Mouse (Mus musculus): ENCODE measurements around the gene Cd101.

The Cd101 gene

DNA sequence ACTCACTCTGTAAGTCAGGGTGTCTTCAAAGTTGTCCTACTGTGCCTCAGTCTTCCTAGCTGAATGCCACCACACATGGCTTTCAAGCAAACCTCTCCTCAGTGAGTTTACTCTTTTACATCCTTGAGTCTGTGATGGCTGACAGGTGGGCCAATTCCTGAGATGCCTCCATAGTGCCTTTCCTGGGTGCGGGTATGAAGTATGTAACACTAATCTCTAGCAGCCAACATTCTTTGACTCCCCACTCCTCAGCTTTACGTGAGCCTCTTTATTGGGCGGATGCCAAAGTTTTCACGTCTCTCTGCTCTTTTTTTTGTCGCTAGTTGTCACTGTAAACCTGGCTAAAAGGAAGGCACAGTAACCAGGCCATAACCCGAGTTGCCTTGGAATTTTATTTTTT lies 24.0 kb downstream of the Cd101 start:
- DNase-seq (ENCODE audit: low spot score in 2 of 2), result no peak

DNA sequence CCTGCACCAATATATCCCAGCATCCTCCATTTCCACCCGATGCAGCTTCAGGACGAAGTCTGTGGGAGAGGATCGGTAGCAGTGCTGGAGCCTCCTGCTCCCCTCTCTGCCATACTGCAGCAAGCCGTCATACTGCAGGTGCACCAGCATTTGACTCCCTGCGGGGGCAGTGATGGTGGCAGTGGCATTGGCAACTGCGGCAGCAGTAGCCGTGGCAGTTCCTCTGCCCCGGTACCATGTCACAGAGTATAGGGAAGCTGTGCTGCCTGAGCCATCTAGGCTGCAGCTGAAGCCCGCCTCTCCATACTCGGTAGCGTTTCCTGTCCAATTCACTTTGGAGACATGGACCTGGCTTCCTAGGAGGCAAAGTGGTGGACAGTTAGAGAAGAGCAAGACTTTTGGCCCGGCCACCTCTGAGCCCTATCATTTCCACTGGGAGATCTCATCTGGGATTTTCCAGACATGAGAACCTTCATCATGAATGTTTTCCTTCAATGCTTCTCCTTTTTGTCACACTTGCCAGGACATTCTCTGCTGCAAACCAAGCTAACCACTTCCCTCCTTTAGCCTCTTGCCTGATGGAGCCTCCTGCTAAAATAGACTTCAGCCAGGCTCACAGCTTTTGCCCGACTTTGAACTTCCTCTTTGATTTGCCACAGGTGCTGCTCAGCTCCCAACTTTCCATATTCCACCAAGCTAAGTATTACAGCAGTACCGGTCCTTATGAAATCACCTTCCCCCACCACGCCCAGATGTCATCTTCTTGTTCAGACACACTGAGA lies 25.6 kb downstream of the Cd101 start:
- no peak for DNase-seq (ENCODE audit: low spot score in 2 of 2)

DNA sequence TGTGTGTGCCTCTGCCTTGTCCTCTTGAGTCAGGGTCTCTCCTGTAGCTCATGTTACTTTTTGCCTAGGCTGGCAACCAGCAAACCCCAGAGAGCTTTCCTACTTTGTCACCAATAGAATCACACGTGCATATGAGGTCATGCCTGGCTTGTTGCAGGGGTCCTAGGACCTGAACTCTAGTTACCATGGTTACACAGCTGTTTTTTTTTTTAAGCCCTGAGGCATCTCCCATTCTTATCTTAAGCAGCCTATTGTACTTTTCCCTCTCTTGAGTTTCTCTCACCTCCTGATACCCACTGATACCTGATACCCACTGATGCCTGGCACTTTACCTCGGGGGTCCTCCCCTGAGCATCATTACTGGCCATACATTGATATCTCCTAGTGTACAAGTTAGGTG lies 29.6 kb downstream of the Cd101 start:
- no peak for DNase-seq (ENCODE audit: low spot score in 2 of 2)

GRCm38 (mm10) chr3:100998904-100999340 lies 30.4 kb downstream of the Cd101 start:
- DNase-seq (ENCODE audit: low spot score in 2 of 2), result peak; percentile 15 to 41

DNA sequence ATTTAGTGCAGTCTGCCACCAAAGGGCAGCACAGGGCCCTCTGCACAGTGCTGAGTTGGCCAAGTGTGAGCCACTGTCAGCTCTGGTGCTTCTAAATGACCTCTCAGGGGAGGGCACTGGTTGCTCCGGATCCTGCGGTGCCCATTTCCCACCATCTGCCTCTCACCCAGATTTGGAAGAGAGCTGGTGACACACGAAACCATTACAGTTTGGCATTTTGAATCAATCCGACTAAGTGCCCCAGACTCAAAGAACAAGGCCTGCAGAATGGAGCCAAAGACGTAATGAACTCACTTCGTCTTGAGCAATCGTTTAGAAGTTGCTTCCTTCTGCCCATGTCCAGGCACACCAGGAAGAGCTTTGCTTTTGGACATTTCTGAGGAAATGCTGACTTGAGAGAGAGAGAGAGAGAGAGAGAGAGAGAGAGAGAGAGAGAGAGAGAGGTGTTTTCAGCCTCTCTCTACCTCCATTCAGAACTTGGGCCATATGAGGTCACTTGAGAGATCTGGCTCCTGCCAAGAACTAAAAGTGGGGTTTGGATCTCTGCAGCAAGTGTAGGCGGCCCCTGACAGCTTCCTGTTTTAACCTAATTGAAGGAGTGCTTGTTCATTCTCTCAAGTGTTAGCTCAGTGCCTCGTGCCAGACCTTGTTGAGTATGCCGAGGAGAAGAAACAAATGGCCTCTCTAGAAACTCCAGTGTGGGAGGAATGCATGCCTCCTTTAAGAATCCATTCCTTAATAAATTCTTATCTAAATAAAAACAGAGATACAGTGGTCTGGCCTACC lies 31.4 kb downstream of the Cd101 start:
- DNase-seq (ENCODE audit: low spot score in 2 of 2), result peak in 1 of 2 experiments; percentile 22

DNA sequence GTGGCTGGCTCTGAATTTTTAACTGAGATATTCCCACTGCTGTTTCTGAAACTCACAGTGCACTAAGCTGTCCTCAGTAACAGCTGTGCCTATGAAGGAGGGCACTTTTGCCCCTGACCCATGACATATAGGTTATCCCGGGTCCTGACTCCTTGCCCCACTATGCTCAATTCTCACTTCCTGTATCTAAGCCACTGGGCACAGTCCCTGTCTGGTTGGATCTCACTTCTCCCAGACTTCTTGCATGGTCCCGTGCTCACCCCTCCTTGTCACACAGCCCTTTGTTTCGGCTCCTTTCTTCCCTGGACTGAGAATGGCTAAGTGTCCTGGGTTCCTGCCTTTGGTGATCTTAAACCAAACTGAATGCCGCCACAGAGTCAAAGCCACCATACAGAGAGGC lies 35.1 kb downstream of the Cd101 start:
- DNase-seq (ENCODE audit: low spot score in 2 of 2), result no peak

- DNase-seq (ENCODE audit: low spot score in 2 of 2), result no peak
These were observed 35.6 kb downstream of the Cd101 start for GRCm38 (mm10) chr3:100993718-100994117.

DNA sequence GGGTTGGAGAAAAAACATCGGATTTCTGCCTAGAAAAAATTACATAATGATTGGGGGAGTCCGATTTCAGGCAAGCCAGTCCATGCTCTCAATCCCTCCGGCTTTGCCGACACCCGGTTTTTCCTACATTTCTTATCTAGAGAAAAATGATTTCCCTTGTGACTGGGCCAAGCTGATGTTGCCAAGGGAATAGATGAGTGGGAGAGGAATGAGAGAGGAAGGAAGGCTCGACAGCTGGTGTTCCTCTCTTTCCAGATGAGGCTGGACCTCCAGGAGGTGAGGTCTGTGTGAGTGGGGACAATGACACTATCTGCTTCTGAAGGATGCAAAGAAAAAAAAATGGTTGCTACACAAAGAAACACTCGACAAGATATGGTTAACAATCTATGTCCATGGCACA lies 36.2 kb downstream of the Cd101 start:
- no peak for DNase-seq (ENCODE audit: low spot score in 2 of 2)

GRCm38 (mm10) chr3:100990231-100990630 lies 39.1 kb downstream of the Cd101 start:
- DNase-seq (ENCODE audit: low spot score in 2 of 2), result no peak

DNA sequence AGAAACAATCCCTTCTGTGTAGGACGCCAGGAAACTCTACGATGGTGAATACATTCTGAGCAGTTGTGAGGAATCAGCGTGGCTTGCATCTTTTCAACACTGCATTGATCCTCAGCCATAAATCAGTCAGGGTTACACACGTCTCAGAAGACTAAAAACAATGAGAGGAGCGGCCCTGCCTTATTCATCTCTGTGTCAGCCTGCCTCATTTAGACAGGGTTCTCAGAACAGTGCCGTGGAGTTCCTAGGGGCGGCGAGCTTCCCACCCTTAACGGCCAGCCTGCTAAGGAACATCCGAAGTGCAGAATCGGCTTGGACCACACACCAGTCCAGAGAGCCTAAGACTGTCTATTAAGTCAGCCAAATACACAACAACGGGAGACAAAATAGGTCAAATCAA lies 39.9 kb downstream of the Cd101 start:
- DNase-seq (ENCODE audit: low spot score in 2 of 2), result no peak

GRCm38 (mm10) chr3:100979290-100979689 lies 50.1 kb downstream of the Cd101 start:
- no peak for DNase-seq (ENCODE audit: low spot score in 2 of 2)

DNA sequence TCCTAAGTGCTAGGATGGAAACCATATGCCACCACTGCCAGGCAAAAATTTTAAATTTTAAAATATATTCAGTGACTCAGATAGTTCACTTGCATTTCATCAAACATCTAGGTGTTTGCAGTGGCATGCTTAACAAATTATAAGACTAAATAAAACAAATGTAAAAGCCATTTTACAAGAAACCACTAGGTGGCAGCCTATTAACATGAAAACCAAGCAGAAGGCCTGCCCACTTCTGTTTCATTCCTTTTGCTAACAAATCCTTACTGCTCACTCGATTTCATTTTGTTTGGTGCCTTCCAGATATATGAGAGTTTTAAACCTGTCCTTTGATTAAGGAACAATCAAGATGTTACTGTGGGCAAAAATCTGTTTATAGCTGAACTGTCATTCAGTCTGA lies 55.5 kb downstream of the Cd101 start:
- no peak for DNase-seq (ENCODE audit: low spot score in 2 of 2)

- DNase-seq (ENCODE audit: low spot score in 2 of 2), result peak; percentile 78 to 84
These were observed 60.0 kb downstream of the Cd101 start, which contains the start of gene Ttf2 for GRCm38 (mm10) chr3:100969176-100969917. Gene Ttf2, minus strand, starts transcription at chr3:100969663.

DNA sequence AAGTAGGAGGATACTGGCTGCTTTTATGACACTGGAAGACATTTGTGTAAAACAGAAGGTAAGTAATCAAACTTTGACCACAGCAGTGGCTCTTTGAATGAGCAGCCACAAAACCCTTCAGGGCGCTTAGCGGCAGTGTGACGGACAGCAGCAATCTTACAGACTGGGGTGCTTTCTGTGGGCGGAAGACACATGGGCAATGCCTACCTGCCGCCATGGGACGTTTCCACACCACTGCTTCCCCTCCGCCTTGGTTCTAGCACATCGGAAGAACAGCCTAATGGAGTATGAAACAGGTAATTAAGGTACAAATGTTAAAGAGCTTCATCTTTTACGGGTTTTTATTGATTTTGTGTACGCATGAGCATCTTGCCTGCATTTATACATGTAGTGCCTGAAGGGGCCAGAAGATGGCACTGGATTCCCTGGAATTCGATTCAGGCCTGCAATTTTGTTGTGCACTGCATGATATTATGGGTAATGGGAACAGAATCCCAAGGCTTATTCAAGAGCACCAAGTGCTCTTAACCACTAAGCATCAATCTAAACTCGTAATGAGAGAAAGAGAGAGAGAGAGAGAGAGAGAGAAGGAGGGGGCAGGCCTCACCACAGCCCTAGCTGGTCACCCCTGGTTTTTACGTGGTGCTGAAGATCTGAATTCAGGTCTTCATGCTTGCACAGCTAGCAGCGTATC lies 65.4 kb downstream of the Cd101 start:
- DNase-seq (ENCODE audit: low spot score in 2 of 2), result peak in 1 of 2 experiments; percentile 24

- DNase-seq (ENCODE audit: low spot score in 2 of 2), result no peak
These were observed 67.9 kb downstream of the Cd101 start for GRCm38 (mm10) chr3:100961501-100961900.

- DNase-seq (ENCODE audit: low spot score in 2 of 2), result no peak
These were observed 68.3 kb downstream of the Cd101 start for GRCm38 (mm10) chr3:100961007-100961406.

DNA sequence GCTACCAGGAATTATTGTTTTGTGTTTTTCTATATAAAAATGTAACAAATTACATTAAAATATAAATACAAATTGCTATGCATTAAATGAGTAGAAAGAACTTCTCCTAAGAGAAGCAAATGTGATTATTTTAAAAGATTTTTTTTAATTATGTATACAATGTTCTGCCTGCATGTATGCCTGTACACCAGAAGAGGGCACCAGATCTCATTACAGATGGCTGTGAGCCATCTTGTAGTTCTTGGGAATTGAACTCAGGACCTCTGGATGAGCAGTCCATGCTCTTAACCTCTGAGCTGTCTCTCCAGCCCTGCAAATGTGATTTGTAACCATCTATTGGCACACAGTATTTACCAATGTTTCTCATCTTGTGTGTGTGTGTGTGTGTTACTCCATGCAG lies 74.7 kb downstream of the Cd101 start:
- no peak for DNase-seq (ENCODE audit: low spot score in 2 of 2)

DNA sequence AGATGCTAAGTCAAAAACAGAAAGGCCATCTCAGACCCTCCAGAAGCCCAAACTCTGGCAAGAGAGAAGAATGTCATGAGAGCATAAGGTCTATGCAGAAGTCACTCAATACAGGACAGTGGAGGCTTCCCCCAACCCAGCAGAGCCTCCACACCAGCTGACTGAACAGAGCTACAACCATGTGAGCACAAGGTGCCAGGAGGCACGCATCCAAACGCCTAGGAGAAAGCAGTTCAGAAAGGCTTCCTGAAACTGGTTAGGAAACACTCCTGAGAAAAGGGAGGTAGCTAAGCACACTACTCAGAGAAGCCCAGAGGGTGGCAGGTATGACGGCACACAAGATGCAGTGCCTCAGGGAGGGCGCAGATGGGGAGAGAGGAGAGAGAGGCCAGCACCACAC lies 77.8 kb downstream of the Cd101 start:
- no peak for DNase-seq (ENCODE audit: low spot score in 2 of 2)

GRCm38 (mm10) chr3:100947286-100947685 lies 82.1 kb downstream of the Cd101 start:
- no peak for DNase-seq (ENCODE audit: low spot score in 2 of 2)
